Mouse (Mus musculus): ENCODE measurements around the gene Map9.
A peak's percentile ranks its signal among the peaks of the same experiment; 100 is the strongest.
"Not testable (repeated sequence)": the region's sequence is repeated elsewhere in the genome, so short reads cannot be mapped to it uniquely, and the experiment has no call there.

Map9 gene

GRCm38 (mm10) chr3:82357797-82358524 is at the start of gene Map9:
Map9 (plus strand) TSS chr3:82358044.
- peak; percentile 99 for DNase-seq (ENCODE audit: low read depth, low spot score)

- DNase-seq (ENCODE audit: low read depth, low spot score), result no peak
Observed at GRCm38 (mm10) chr3:82315728-82316127, 42.1 kb upstream of the Map9 start.

GRCm38 (mm10) chr3:82326736-82327135 is 31.1 kb upstream of the Map9 start:
- DNase-seq (ENCODE audit: low read depth, low spot score), result not testable (repeated sequence)

GRCm38 (mm10) chr3:82332067-82332466 is 25.8 kb upstream of the Map9 start:
- no peak for DNase-seq (ENCODE audit: low read depth, low spot score)

GRCm38 (mm10) chr3:82332536-82332935 is 25.3 kb upstream of the Map9 start:
- DNase-seq (ENCODE audit: low read depth, low spot score), result no peak

- peak; percentile 55 for DNase-seq (ENCODE audit: low read depth, low spot score)
Observed at GRCm38 (mm10) chr3:82333128-82333969, 24.5 kb upstream of the Map9 start.

GRCm38 (mm10) chr3:82340111-82340510 is 17.7 kb upstream of the Map9 start:
- no peak for DNase-seq (ENCODE audit: low read depth, low spot score)

- no peak for DNase-seq (ENCODE audit: low read depth, low spot score)
Observed at GRCm38 (mm10) chr3:82348277-82348860, 9.5 kb upstream of the Map9 start.

GRCm38 (mm10) chr3:82350321-82350720 is 7.5 kb upstream of the Map9 start:
- no peak for DNase-seq (ENCODE audit: low read depth, low spot score)

GRCm38 (mm10) chr3:82357340-82357739 is 504 bp upstream of the Map9 start:
- no peak for DNase-seq (ENCODE audit: low read depth, low spot score)

GRCm38 (mm10) chr3:82359036-82359435 is 1.2 kb downstream of the Map9 start:
- no peak for DNase-seq (ENCODE audit: low read depth, low spot score)

- no peak for DNase-seq (ENCODE audit: low read depth, low spot score)
Observed at GRCm38 (mm10) chr3:82362452-82362851, 4.6 kb downstream of the Map9 start.

- no peak for DNase-seq (ENCODE audit: low read depth, low spot score)
Observed at GRCm38 (mm10) chr3:82364505-82364904, 6.7 kb downstream of the Map9 start.

GRCm38 (mm10) chr3:82364988-82365387 is 7.1 kb downstream of the Map9 start:
- no peak for DNase-seq (ENCODE audit: low read depth, low spot score)

- no peak for DNase-seq (ENCODE audit: low read depth, low spot score)
Observed at GRCm38 (mm10) chr3:82369063-82369860, 11.4 kb downstream of the Map9 start.

- no peak for DNase-seq (ENCODE audit: low read depth, low spot score)
Observed at GRCm38 (mm10) chr3:82370439-82371011, 12.7 kb downstream of the Map9 start.

GRCm38 (mm10) chr3:82376965-82377364 is 19.1 kb downstream of the Map9 start:
- DNase-seq (ENCODE audit: low read depth, low spot score), result no peak

GRCm38 (mm10) chr3:82382325-82382724 is 24.5 kb downstream of the Map9 start:
- DNase-seq (ENCODE audit: low read depth, low spot score), result no peak

- no peak for DNase-seq (ENCODE audit: low read depth, low spot score)
Observed at GRCm38 (mm10) chr3:82385091-82385490, 27.2 kb downstream of the Map9 start.

- DNase-seq (ENCODE audit: low read depth, low spot score), result no peak
Observed at GRCm38 (mm10) chr3:82405830-82406229, 48.0 kb downstream of the Map9 start.

GRCm38 (mm10) chr3:82406336-82406735 is 48.5 kb downstream of the Map9 start:
- DNase-seq (ENCODE audit: low read depth, low spot score), result peak; percentile 80
